Comparison of ENCODE assay signal across 7 mouse cellular contexts in the genomic region with DNA sequence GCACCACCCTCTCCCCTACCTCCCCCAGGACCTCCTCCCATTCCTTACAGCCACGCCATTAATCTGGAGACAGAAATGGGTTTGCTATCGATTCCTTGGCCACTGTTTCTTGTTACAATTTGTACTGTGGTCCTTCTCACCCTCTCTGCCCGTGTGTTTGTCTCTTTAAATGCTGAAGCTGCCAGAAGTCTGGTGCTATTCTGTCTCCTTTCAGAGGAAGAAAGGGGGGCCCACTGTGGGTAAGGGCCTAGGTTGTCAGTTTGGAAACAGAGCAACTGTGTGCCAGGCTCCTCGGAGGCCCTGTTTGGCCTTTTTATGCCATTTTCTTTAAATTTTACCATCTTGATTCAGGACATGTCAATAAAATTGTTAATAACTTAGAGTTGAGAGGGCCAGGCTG. TPM values are rescaled to one million over a fixed set of nuclear protein-coding genes. Genes with fewer than 3 reads are reported as not detected.
DNase-seq lines count a peak whose midpoint lies in the region; ATAC-seq and TF ChIP-seq lines count a peak whose summit lies in the region.

No protein-coding gene starts in this region.

- peak overlapping the region; percentile 54 for H3K4me2 ChIP-seq in lung, embryonic 14.5 days
- H3K4me2 ChIP-seq in forebrain, embryonic 15.5 days (replicated peaks) = peak overlapping the region; percentile 34
- peak overlapping the region; percentile 41 for H3K4me2 ChIP-seq in limb, embryonic 12.5 days

- H3K27ac ChIP-seq in lung, embryonic 14.5 days (ENCODE audit: low read depth) = no peak overlapping the region; the same call in 1 of the 2 replicates
- no peak overlapping the region; the same call in none of the 2 replicates for H3K27ac ChIP-seq in forebrain, embryonic 15.5 days (replicated peaks)
- peak overlapping the region; percentile 56; the same call in 1 of the 2 replicates for H3K27ac ChIP-seq in limb, embryonic 12.5 days

- H3K9me3 ChIP-seq in lung, embryonic 14.5 days (ENCODE audit: low read depth, low read length) = no peaks in the 10 kb centered on the region
- H3K9me3 ChIP-seq in forebrain, embryonic 15.5 days = no peaks in the 10 kb centered on the region
- H3K9me3 ChIP-seq in limb, embryonic 12.5 days = no peaks in the 10 kb centered on the region

- peak overlapping the region; percentile 31; the same call in 1 of the 2 replicates for H3K9ac ChIP-seq in lung, embryonic 14.5 days
- peak overlapping the region; percentile 26; the same call in 1 of the 2 replicates for H3K9ac ChIP-seq in forebrain, embryonic 15.5 days (replicated peaks)
- H3K9ac ChIP-seq in limb, embryonic 12.5 days (replicated peaks) = peak overlapping the region; percentile 34; the same call in 1 of the 2 replicates

- H3K36me3 ChIP-seq in lung, embryonic 14.5 days (ENCODE audit: insufficient read depth) = no peaks in the 10 kb centered on the region
- H3K36me3 ChIP-seq in forebrain, embryonic 15.5 days = no peaks in the 10 kb centered on the region
- no peaks in the 10 kb centered on the region for H3K36me3 ChIP-seq in limb, embryonic 12.5 days

- 27% methylated on average over 4 of the region's 4 CpGs for WGBS in lung, embryonic 14.5 days
- WGBS in forebrain, embryonic 15.5 days = 13% methylated on average over 4 of the region's 4 CpGs
- 42% methylated on average over 4 of the region's 4 CpGs for WGBS in limb, embryonic 12.5 days

- peak; percentile 10 for DNase-seq in lung, embryonic 14.5 days
- DNase-seq in lung, adult 18-20 months = no peak
- DNase-seq in thymus, postnatal 0 days (ENCODE audit: low spot score) = peak; percentile 69
- DNase-seq in testis, postnatal 14 days (ENCODE audit: low spot score) = no peak
- DNase-seq in urinary bladder, postnatal 14 days (ENCODE audit: low spot score) = no peak

- no peak for ATAC-seq in lung, embryonic 14.5 days (ENCODE audit: insufficient read depth)
- ATAC-seq in forebrain, embryonic 15.5 days (replicated peaks) = no peak; the same call in 1 of the 2 replicates
- ATAC-seq in limb, embryonic 12.5 days (ENCODE audit: insufficient number of reproducible peaks, insufficient read depth, low FRiP score, low TSS enrichment, low read depth) = no peak

- 0 out of 2 replicates have a peak, but pooled peaks cover 4% of the 10 kb centered on the region for H3K27me3 ChIP-seq in lung, embryonic 14.5 days (ENCODE audit: insufficient read depth, low read length)
- no peaks in the 10 kb centered on the region for H3K27me3 ChIP-seq in forebrain, embryonic 15.5 days
- H3K27me3 ChIP-seq in limb, embryonic 12.5 days = peaks cover 15% of the 10 kb centered on the region; the same call in 1 of the 2 replicates

- no peaks in the 10 kb centered on the region for H3K4me1 ChIP-seq in lung, embryonic 14.5 days (ENCODE audit: insufficient read depth)
- peaks cover 21% of the 10 kb centered on the region for H3K4me1 ChIP-seq in forebrain, embryonic 15.5 days
- peaks cover 22% of the 10 kb centered on the region for H3K4me1 ChIP-seq in limb, embryonic 12.5 days (replicated peaks)

- TF ChIP-seq CTCF in lung, embryonic 14.5 days (IDR thresholded peaks at IDR 0.05; ENCODE audit: low read depth) = no peak

- H3K4me3 ChIP-seq in lung, embryonic 14.5 days (ENCODE audit: low read depth, low read length) = no peak overlapping the region
- 0 out of 2 replicates have a peak overlapping the region, but pooled peaks have one; percentile 4 for H3K4me3 ChIP-seq in forebrain, embryonic 15.5 days
- H3K4me3 ChIP-seq in limb, embryonic 12.5 days (replicated peaks) = no peak overlapping the region

RNA-seq across cellular contexts. Expression of a gene that starts 6.8 kb away (rescaled TPM):
- 5.3 and 5.5 TPM in 2 replicates for polyA plus RNA-seq in lung, embryonic 14.5 days (2014; fragmentation: Nextera tagmentation; extraction: Ambion mirVana)
- polyA plus RNA-seq in forebrain, embryonic 15.5 days (2015; fragmentation: Nextera tagmentation; extraction: Ambion mirVana) = 22.1 and 25.6 TPM in 2 replicates
- 20.9 and 22.2 TPM in 2 replicates for polyA plus RNA-seq in limb, embryonic 12.5 days (2016; fragmentation: Nextera tagmentation; extraction: Ambion mirVana)
- polyA plus RNA-seq in thymus, postnatal 0 days (2015; fragmentation: Nextera tagmentation; extraction: Ambion mirVana) = 1.4 and 1.7 TPM in 2 replicates

RNA-seq across cellular contexts. Expression of a gene that starts 56.8 kb away (rescaled TPM):
- polyA plus RNA-seq in lung, embryonic 14.5 days (2014; fragmentation: Nextera tagmentation; extraction: Ambion mirVana) = 44.5 and 46.4 TPM in 2 replicates
- 44.9 and 48.3 TPM in 2 replicates for polyA plus RNA-seq in forebrain, embryonic 15.5 days (2015; fragmentation: Nextera tagmentation; extraction: Ambion mirVana)
- polyA plus RNA-seq in limb, embryonic 12.5 days (2016; fragmentation: Nextera tagmentation; extraction: Ambion mirVana) = 52.4 and 54.9 TPM in 2 replicates
- 37.1 and 38.5 TPM in 2 replicates for polyA plus RNA-seq in thymus, postnatal 0 days (2015; fragmentation: Nextera tagmentation; extraction: Ambion mirVana)

Comparison
In these comparisons a context has a peak if more than half of its experiments do, and no peak if none do; other contexts are left out.
1. DNase-seq: peak in lung, embryonic 14.5 days (single experiment) and thymus, postnatal 0 days (single experiment); none in lung, adult 18-20 months (0 of 2), testis, postnatal 14 days (single experiment) and urinary bladder, postnatal 14 days (single experiment).
2. Peak in every context shown above with its lines, with median percentiles within 50 percentile points of each other: H3K4me2 ChIP-seq and H3K9ac ChIP-seq.